Mouse (Mus musculus): ENCODE results near the gene Tepsin. TPM values are rescaled to one million over a fixed set of nuclear protein-coding genes. Genes with fewer than 3 reads are reported as not detected.

Gene Tepsin
- polyA plus RNA-seq, 1 experiment from 2014 or later, result 19.2 TPM

GRCm38 (mm10) chr11:120071065-120071464 lies 27.5 kb downstream of the Tepsin start:
- no peak for ATAC-seq (ENCODE audit: insufficient read depth, low FRiP score)
- Histone ChIP-seq H3K9ac (ENCODE audit: low read length) (no peak overlapping the region), H3K27ac (ENCODE audit: low read length) (no peak overlapping the region), H3K4me3 (replicated peaks; ENCODE audit: low read length) (no peak overlapping the region), H3K4me2 (ENCODE audit: low read depth, low read length) (no peak overlapping the region), H3K4me1 (ENCODE audit: control insufficient read depth, insufficient read depth, low read length) (0 out of 2 replicates have a peak, but pooled peaks cover 6% of the 10 kb centered on the region), H3K36me3 (ENCODE audit: control insufficient read depth, insufficient read depth, low read length) (0 out of 2 replicates have a peak, but pooled peaks cover 8% of the 10 kb centered on the region), H3K27me3 (ENCODE audit: control insufficient read depth, insufficient read depth, low read length) (no peaks in the 10 kb centered on the region), H3K9me3 (replicated peaks; ENCODE audit: control insufficient read depth, low read length) (no peaks in the 10 kb centered on the region)
- WGBS, result 59% methylated on average over 12 of the region's 12 CpGs

GRCm38 (mm10) chr11:120070286-120070930 lies 28.1 kb downstream of the Tepsin start:
- H3K4me3 ChIP-seq (replicated peaks; ENCODE audit: low read length), result no peak overlapping the region
- no peak for ATAC-seq (ENCODE audit: insufficient read depth, low FRiP score)
- H3K27me3 ChIP-seq (ENCODE audit: control insufficient read depth, insufficient read depth, low read length), result no peaks in the 10 kb centered on the region
- H3K4me1 ChIP-seq (ENCODE audit: control insufficient read depth, insufficient read depth, low read length), result 0 out of 2 replicates have a peak, but pooled peaks cover 6% of the 10 kb centered on the region
- H3K9ac ChIP-seq (ENCODE audit: low read length), result no peak overlapping the region
- WGBS, result 91% methylated on average over 27 of the region's 27 CpGs
- no peak overlapping the region for H3K4me2 ChIP-seq (ENCODE audit: low read depth, low read length)
- H3K9me3 ChIP-seq (replicated peaks; ENCODE audit: control insufficient read depth, low read length), result no peaks in the 10 kb centered on the region
- no peak overlapping the region for H3K27ac ChIP-seq (ENCODE audit: low read length)
- H3K36me3 ChIP-seq (ENCODE audit: control insufficient read depth, insufficient read depth, low read length), result 0 out of 2 replicates have a peak, but pooled peaks cover 8% of the 10 kb centered on the region

- no peak overlapping the region for H3K27ac ChIP-seq (ENCODE audit: low read length)
- H3K4me2 ChIP-seq (ENCODE audit: low read depth, low read length), result no peak overlapping the region
- 33% methylated on average over 11 of the region's 11 CpGs for WGBS
- ATAC-seq (ENCODE audit: insufficient read depth, low FRiP score), result no peak
- H3K27me3 ChIP-seq (ENCODE audit: control insufficient read depth, insufficient read depth, low read length), result no peaks in the 10 kb centered on the region
- H3K9ac ChIP-seq (ENCODE audit: low read length), result no peak overlapping the region
- H3K4me1 ChIP-seq (ENCODE audit: control insufficient read depth, insufficient read depth, low read length), result 0 out of 2 replicates have a peak, but pooled peaks cover 6% of the 10 kb centered on the region
- H3K4me3 ChIP-seq (replicated peaks; ENCODE audit: low read length), result no peak overlapping the region
- H3K9me3 ChIP-seq (replicated peaks; ENCODE audit: control insufficient read depth, low read length), result no peaks in the 10 kb centered on the region
- H3K36me3 ChIP-seq (ENCODE audit: control insufficient read depth, insufficient read depth, low read length), result peaks cover 10% of the 10 kb centered on the region; the same call in 1 of the 2 replicates
Measured at GRCm38 (mm10) chr11:120069261-120069660, 29.3 kb downstream of the Tepsin start.

- 0 out of 2 replicates have a peak, but pooled peaks cover 6% of the 10 kb centered on the region for H3K4me1 ChIP-seq (ENCODE audit: control insufficient read depth, insufficient read depth, low read length)
- H3K36me3 ChIP-seq (ENCODE audit: control insufficient read depth, insufficient read depth, low read length), result peaks cover 11% of the 10 kb centered on the region; the same call in 1 of the 2 replicates
- no peak for ATAC-seq (ENCODE audit: insufficient read depth, low FRiP score)
- H3K4me3 ChIP-seq (replicated peaks; ENCODE audit: low read length), result no peak overlapping the region
- no peaks in the 10 kb centered on the region for H3K9me3 ChIP-seq (replicated peaks; ENCODE audit: control insufficient read depth, low read length)
- H3K9ac ChIP-seq (ENCODE audit: low read length), result no peak overlapping the region
- H3K4me2 ChIP-seq (ENCODE audit: low read depth, low read length), result no peak overlapping the region
- H3K27me3 ChIP-seq (ENCODE audit: control insufficient read depth, insufficient read depth, low read length), result no peaks in the 10 kb centered on the region
- WGBS, result 65% methylated on average over 17 of the region's 17 CpGs
- no peak overlapping the region for H3K27ac ChIP-seq (ENCODE audit: low read length)
Measured at GRCm38 (mm10) chr11:120067834-120068233, 30.7 kb downstream of the Tepsin start.

- WGBS, result 34% methylated on average over 10 of the region's 10 CpGs
- Histone ChIP-seq H3K36me3 (ENCODE audit: control insufficient read depth, insufficient read depth, low read length) (peaks cover 8% of the 10 kb centered on the region; the same call in 1 of the 2 replicates), H3K4me3 (replicated peaks; ENCODE audit: low read length) (no peak overlapping the region), H3K9me3 (replicated peaks; ENCODE audit: control insufficient read depth, low read length) (no peaks in the 10 kb centered on the region), H3K27ac (ENCODE audit: low read length) (no peak overlapping the region), H3K4me2 (ENCODE audit: low read depth, low read length) (no peak overlapping the region), H3K9ac (ENCODE audit: low read length) (no peak overlapping the region), H3K4me1 (ENCODE audit: control insufficient read depth, insufficient read depth, low read length) (peaks cover 10% of the 10 kb centered on the region), H3K27me3 (ENCODE audit: control insufficient read depth, insufficient read depth, low read length) (no peaks in the 10 kb centered on the region)
- ATAC-seq (ENCODE audit: insufficient read depth, low FRiP score), result peak; percentile 32; the same call in 1 of the 2 replicates
Measured at GRCm38 (mm10) chr11:120065291-120065690, 33.2 kb downstream of the Tepsin start.

- no peak for ATAC-seq (ENCODE audit: insufficient read depth, low FRiP score)
- no peak overlapping the region for H3K4me2 ChIP-seq (ENCODE audit: low read depth, low read length)
Measured at GRCm38 (mm10) chr11:120064668-120065040, 33.9 kb downstream of the Tepsin start.

GRCm38 (mm10) chr11:120064006-120064667 lies 34.4 kb downstream of the Tepsin start:
- Histone ChIP-seq H3K27ac (ENCODE audit: low read length) (no peak overlapping the region), H3K4me2 (ENCODE audit: low read depth, low read length) (no peak overlapping the region), H3K4me3 (replicated peaks; ENCODE audit: low read length) (no peak overlapping the region), H3K9me3 (replicated peaks; ENCODE audit: control insufficient read depth, low read length) (no peaks in the 10 kb centered on the region), H3K36me3 (ENCODE audit: control insufficient read depth, insufficient read depth, low read length) (peaks cover 4% of the 10 kb centered on the region; the same call in 1 of the 2 replicates), H3K4me1 (ENCODE audit: control insufficient read depth, insufficient read depth, low read length) (peaks cover 5% of the 10 kb centered on the region), H3K9ac (ENCODE audit: low read length) (no peak overlapping the region), H3K27me3 (ENCODE audit: control insufficient read depth, insufficient read depth, low read length) (no peaks in the 10 kb centered on the region)
- no peak for ATAC-seq (ENCODE audit: insufficient read depth, low FRiP score)
- WGBS, result 83% methylated on average over 13 of the region's 13 CpGs

More at GRCm38 (mm10) chr11:120064668-120065040, 33.9 kb downstream of the Tepsin start:
- Histone ChIP-seq H3K36me3 (ENCODE audit: control insufficient read depth, insufficient read depth, low read length) (peaks cover 4% of the 10 kb centered on the region; the same call in 1 of the 2 replicates), H3K9me3 (replicated peaks; ENCODE audit: control insufficient read depth, low read length) (no peaks in the 10 kb centered on the region), H3K4me3 (replicated peaks; ENCODE audit: low read length) (no peak overlapping the region), H3K9ac (ENCODE audit: low read length) (no peak overlapping the region), H3K4me1 (ENCODE audit: control insufficient read depth, insufficient read depth, low read length) (peaks cover 9% of the 10 kb centered on the region), H3K27ac (ENCODE audit: low read length) (no peak overlapping the region), H3K27me3 (ENCODE audit: control insufficient read depth, insufficient read depth, low read length) (no peaks in the 10 kb centered on the region)
- WGBS, result 94% methylated on average over 11 of the region's 11 CpGs

GRCm38 (mm10) chr11:120063326-120063725 lies 35.2 kb downstream of the Tepsin start:
- WGBS, result 78% methylated on average over 5 of the region's 5 CpGs

GRCm38 (mm10) chr11:120060634-120061033 lies 37.9 kb downstream of the Tepsin start:
- 64% methylated on average over 8 of the region's 8 CpGs for WGBS
- Histone ChIP-seq H3K4me2 (ENCODE audit: low read depth, low read length) (no peak overlapping the region), H3K36me3 (ENCODE audit: control insufficient read depth, insufficient read depth, low read length) (peaks cover 4% of the 10 kb centered on the region; the same call in 1 of the 2 replicates), H3K9me3 (replicated peaks; ENCODE audit: control insufficient read depth, low read length) (no peaks in the 10 kb centered on the region), H3K4me3 (replicated peaks; ENCODE audit: low read length) (no peak overlapping the region), H3K9ac (ENCODE audit: low read length) (no peak overlapping the region), H3K4me1 (ENCODE audit: control insufficient read depth, insufficient read depth, low read length) (peaks cover 5% of the 10 kb centered on the region), H3K27ac (ENCODE audit: low read length) (no peak overlapping the region), H3K27me3 (ENCODE audit: control insufficient read depth, insufficient read depth, low read length) (no peaks in the 10 kb centered on the region)
- ATAC-seq (ENCODE audit: insufficient read depth, low FRiP score), result no peak

More at GRCm38 (mm10) chr11:120063326-120063725, 35.2 kb downstream of the Tepsin start:
- no peak overlapping the region for H3K9ac ChIP-seq (ENCODE audit: low read length)
- ATAC-seq (ENCODE audit: insufficient read depth, low FRiP score), result no peak
- no peaks in the 10 kb centered on the region for H3K27me3 ChIP-seq (ENCODE audit: control insufficient read depth, insufficient read depth, low read length)
- no peak overlapping the region for H3K27ac ChIP-seq (ENCODE audit: low read length)
- H3K4me1 ChIP-seq (ENCODE audit: control insufficient read depth, insufficient read depth, low read length), result peaks cover 5% of the 10 kb centered on the region
- no peak overlapping the region for H3K4me3 ChIP-seq (replicated peaks; ENCODE audit: low read length)
- H3K9me3 ChIP-seq (replicated peaks; ENCODE audit: control insufficient read depth, low read length), result no peaks in the 10 kb centered on the region
- H3K36me3 ChIP-seq (ENCODE audit: control insufficient read depth, insufficient read depth, low read length), result peaks cover 4% of the 10 kb centered on the region; the same call in 1 of the 2 replicates
- H3K4me2 ChIP-seq (ENCODE audit: low read depth, low read length), result no peak overlapping the region

All from stomach, embryonic 16.5 days (tissue).